Mouse (Mus musculus): ENCODE results near the gene Dctn3. TPM values are rescaled to one million over a fixed set of nuclear protein-coding genes. Genes with fewer than 3 reads are reported as not detected.
A peak's percentile ranks its signal among the peaks of the same experiment; 100 is the strongest.

Dctn3 gene
- polyA plus RNA-seq, 1 experiment from 2014 or later = 64.1 TPM

DNA sequence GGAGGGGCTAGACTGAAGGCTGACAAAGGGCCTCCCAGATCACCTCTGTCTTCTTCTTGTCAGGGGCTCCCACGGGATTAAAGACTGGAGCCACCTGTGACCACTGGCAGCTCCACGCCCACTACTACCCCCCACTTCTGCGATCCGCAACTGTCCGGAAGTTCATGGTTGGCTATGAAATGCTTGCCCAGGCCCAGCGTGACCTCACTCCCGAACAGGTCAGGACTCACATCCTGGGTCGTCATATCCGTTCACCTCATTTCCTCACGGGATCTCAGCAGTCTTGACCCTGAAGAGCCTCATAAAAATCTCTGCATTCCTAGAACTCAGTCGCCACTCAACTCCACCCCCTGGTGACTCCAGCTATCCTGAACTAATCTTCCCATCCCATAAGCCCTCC is 35.1 kb upstream of the Dctn3 start:
- Histone ChIP-seq H3K36me3 (replicated peaks) (peaks cover 24% of the 10 kb centered on the region), H3K4me3 (replicated peaks) (no peak overlapping the region), H3K27me3 (no peaks in the 10 kb centered on the region), H3K9ac (no peak overlapping the region), H3K27ac (replicated peaks) (peak overlapping the region; percentile 84; the same call in 1 of the 2 replicates), H3K9me3 (replicated peaks) (no peaks in the 10 kb centered on the region), H3K4me1 (replicated peaks) (peaks cover 72% of the 10 kb centered on the region), H3K4me2 (no peak overlapping the region)
- ATAC-seq (ENCODE audit: insufficient read depth) = no peak
- WGBS (ENCODE audit: insufficient replicate concordance) = 77% methylated on average over 11 of the region's 11 CpGs

DNA sequence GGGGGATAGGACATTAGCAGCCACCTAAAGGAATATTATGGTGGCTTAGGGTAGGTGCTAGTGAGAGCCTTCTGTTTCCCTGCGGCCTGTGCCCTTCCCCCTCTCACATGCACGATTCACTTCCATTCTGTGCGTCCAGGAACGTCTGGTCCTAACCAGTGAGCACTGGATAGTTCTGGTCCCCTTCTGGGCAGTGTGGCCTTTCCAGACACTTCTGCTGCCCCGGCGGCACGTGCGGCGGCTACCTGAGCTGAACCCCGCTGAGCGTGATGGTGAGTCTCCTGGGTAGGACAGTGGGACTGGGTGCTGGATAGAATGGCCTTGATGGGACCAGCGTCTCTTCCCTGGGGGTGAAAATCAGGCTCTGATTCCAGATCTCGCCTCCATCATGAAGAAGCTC is 34.4 kb upstream of the Dctn3 start:
- Histone ChIP-seq H3K4me1 (replicated peaks) (peaks cover 66% of the 10 kb centered on the region), H3K36me3 (replicated peaks) (peaks cover 24% of the 10 kb centered on the region), H3K4me2 (no peak overlapping the region), H3K9me3 (replicated peaks) (no peaks in the 10 kb centered on the region), H3K9ac (no peak overlapping the region), H3K4me3 (replicated peaks) (no peak overlapping the region), H3K27ac (replicated peaks) (no peak overlapping the region), H3K27me3 (no peaks in the 10 kb centered on the region)
- 85% methylated on average over 13 of the region's 13 CpGs for WGBS (ENCODE audit: insufficient replicate concordance)
- ATAC-seq (ENCODE audit: insufficient read depth) = no peak

DNA sequence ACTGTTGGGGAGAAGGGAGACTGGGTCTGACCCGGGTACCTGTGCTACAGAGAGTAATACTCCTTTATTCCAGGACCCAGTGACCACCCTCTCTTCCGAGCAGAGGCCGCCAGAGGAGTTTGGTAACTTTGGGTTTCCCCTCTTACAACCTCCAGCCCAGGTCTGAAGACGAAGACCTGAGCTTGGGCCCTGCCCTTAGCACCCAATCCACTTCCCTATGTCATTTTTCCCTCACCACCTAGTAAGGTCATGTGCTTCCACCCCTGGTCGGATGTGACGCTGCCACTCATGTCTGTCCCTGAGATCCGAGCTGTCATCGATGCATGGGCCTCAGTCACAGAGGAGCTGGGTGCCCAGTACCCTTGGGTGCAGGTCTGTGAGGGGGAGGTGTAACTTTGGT is 33.5 kb upstream of the Dctn3 start:
- H3K4me1 ChIP-seq (replicated peaks) = peaks cover 57% of the 10 kb centered on the region
- H3K4me2 ChIP-seq = peak overlapping the region; percentile 94
- no peaks in the 10 kb centered on the region for H3K9me3 ChIP-seq (replicated peaks)
- H3K36me3 ChIP-seq (replicated peaks) = peaks cover 24% of the 10 kb centered on the region
- H3K27ac ChIP-seq (replicated peaks) = 0 out of 2 replicates have a peak overlapping the region, but pooled peaks have one; percentile 90
- H3K4me3 ChIP-seq (replicated peaks) = peak overlapping the region; percentile 80
- peak overlapping the region; percentile 75 for H3K9ac ChIP-seq
- no peaks in the 10 kb centered on the region for H3K27me3 ChIP-seq
- no peak for ATAC-seq (ENCODE audit: insufficient read depth)
- WGBS (ENCODE audit: insufficient replicate concordance) = 69% methylated on average over 8 of the region's 8 CpGs

DNA sequence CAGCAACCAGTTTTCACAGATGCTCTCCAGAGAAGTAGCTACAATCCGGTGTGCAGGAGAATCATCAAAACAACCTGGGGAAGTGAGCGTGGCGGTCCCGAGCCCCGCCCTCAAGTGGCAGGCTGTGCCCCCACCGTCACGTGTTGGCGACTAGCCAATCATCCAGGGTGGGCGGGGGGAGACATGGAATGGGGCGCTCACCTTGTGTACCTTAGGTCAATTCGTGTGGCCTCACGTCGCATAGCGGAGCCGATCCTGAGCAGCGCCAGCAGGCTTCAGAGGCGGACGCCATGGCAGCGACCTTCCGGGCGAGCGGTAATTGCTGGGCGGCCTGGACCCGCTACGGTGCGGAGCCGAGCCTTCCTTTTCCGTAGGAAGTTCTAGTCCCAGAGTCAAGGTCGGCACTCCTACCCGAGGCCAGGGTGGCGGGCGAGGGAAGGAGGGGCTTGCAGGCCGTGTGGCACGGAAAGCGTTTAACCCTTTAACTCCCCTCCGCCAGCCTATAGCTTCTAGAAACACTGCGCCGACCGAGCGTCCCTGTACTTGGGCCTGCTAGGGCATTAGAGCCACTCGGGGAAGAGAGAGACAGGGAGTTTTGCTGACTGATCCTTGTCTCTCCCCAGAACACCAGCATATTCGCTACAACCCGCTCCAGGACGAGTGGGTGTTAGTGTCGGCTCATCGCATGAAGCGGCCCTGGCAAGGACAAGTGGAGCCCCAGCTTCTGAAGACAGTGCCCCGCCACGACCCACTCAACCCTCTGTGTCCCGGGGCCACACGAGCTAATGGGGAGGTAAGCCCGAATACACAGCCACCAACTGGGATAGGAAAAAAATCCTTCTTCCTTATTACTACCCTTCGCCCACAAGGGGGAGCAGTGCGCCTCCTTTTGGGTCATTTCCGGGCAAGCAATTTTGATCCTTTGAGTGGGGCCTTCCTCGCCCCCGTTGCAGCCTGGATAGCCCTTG is 32.7 kb upstream of the Dctn3 start, which contains the start of gene Sigmar1:
Gene Sigmar1, minus strand, starts transcription at position 820 of the 968 bp plus-strand sequence.
- H3K4me3 ChIP-seq (replicated peaks) = peak within 1 kb of the TSS; percentile 80

DNA sequence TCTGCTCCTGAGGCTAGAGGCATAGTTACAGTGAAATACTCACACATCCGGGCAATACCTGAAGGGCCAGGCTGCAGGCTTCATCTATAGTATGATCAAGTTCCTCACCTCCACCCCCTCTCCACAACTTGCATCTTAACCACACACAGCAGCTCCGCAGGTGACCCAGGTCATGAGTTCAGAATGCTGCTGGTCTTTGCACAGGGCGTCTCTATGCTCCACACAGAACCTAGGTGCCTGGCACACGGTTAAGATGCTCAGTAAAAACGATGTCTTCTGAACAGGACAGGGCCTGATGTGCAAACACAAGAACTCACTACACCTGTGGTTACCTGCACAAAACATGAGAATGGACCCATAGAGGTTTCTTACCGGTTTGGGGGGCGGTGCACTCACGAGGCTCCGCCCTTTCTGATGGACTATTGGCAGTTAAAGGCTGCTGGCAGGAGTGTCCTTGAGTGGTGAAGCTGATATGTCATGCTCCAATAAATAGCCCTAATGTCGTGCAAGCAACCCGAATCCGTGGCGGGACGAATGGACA is 31.9 kb upstream of the Dctn3 start, which contains the start of gene Galt:
Gene Galt, plus strand, starts transcription at position 432 of the 541 bp plus-strand sequence.
- Histone ChIP-seq H3K4me2 (peak within 1 kb of the TSS; percentile 94), H3K4me3 (replicated peaks) (peak within 1 kb of the TSS; percentile 80), H3K4me1 (replicated peaks) (peaks cover 41% of the 10 kb centered on the region), H3K9me3 (replicated peaks) (no peaks in the 10 kb centered on the region), H3K9ac (peak within 1 kb of the TSS; percentile 75), H3K36me3 (replicated peaks) (peaks cover 24% of the 10 kb centered on the region), H3K27me3 (no peaks in the 10 kb centered on the region), H3K27ac (replicated peaks) (peak within 1 kb of the TSS; percentile 90)
- 16% methylated on average over 14 of the region's 14 CpGs for WGBS (ENCODE audit: insufficient replicate concordance)
- ATAC-seq (ENCODE audit: insufficient read depth) = peak; percentile 62

More for the DNA sequence above, 32.7 kb upstream of the Dctn3 start, which contains the start of gene Sigmar1:
- H3K27me3 ChIP-seq = no peaks in the 10 kb centered on the region
- H3K4me1 ChIP-seq (replicated peaks) = peaks cover 49% of the 10 kb centered on the region
- peak; percentile 75 for ATAC-seq (ENCODE audit: insufficient read depth)
- H3K9me3 ChIP-seq (replicated peaks) = no peaks in the 10 kb centered on the region
- H3K9ac ChIP-seq = peak within 1 kb of the TSS; percentile 75
- peaks cover 24% of the 10 kb centered on the region for H3K36me3 ChIP-seq (replicated peaks)
- H3K4me2 ChIP-seq = peak within 1 kb of the TSS; percentile 94
- under 1% methylated on average over 57 of the region's 57 CpGs for WGBS (ENCODE audit: insufficient replicate concordance)
- H3K27ac ChIP-seq (replicated peaks) = peak within 1 kb of the TSS; percentile 90

DNA sequence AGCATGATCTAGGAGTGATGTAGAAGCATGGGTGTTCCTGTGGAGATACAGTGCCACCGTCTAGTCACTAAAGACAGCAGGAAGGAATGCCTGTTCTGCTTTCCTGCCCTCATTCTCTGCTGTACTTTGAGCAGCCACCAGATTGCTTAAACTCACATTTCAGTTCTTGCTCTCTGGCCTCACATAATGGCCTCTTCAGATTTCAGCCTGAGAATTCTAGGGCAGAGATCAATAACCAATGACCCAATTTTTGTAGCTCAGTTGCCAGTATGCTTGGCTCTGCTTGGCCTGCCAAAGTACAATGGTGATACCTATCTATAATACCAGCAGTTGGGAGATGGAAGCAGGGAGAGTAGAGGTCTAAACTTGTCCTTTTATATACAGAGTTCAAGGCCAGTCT is 22.1 kb upstream of the Dctn3 start:
- peaks cover 18% of the 10 kb centered on the region for H3K4me1 ChIP-seq (replicated peaks)
- H3K27ac ChIP-seq (replicated peaks) = no peak overlapping the region
- no peaks in the 10 kb centered on the region for H3K36me3 ChIP-seq (replicated peaks)
- WGBS (ENCODE audit: insufficient replicate concordance) = 53% methylated on average over 1 of the region's 1 CpGs
- no peak overlapping the region for H3K4me2 ChIP-seq
- H3K9ac ChIP-seq = no peak overlapping the region
- no peaks in the 10 kb centered on the region for H3K27me3 ChIP-seq
- 0 out of 2 replicates have a peak, but pooled peaks cover 5% of the 10 kb centered on the region for H3K9me3 ChIP-seq (replicated peaks)
- no peak overlapping the region for H3K4me3 ChIP-seq (replicated peaks)
- ATAC-seq (ENCODE audit: insufficient read depth) = no peak

DNA sequence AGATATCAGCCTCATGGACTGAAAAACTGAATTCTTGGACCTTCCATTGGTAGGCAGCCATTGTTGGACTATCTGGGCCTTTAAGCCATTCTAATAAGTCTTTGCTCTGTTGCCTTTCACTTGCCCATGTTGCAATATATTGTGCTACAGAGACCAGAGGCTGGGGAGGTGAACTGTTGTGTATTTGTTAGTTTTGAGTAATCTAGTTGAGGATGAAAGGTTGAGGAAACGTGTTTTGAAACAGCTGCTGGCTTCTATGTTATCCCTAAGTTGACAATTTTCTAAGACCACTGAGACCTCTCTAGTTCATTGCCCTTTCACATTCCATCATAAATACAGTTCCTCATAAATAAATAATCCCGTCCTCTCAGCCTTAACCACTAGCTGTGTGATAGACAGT is 21.2 kb upstream of the Dctn3 start:
- no peaks in the 10 kb centered on the region for H3K36me3 ChIP-seq (replicated peaks)
- peaks cover 27% of the 10 kb centered on the region for H3K4me1 ChIP-seq (replicated peaks)
- no peak overlapping the region for H3K4me3 ChIP-seq (replicated peaks)
- no peak overlapping the region for H3K27ac ChIP-seq (replicated peaks)
- no peak overlapping the region for H3K4me2 ChIP-seq
- H3K9me3 ChIP-seq (replicated peaks) = 0 out of 2 replicates have a peak, but pooled peaks cover 5% of the 10 kb centered on the region
- WGBS (ENCODE audit: insufficient replicate concordance) = 51% methylated on average over 2 of the region's 2 CpGs
- ATAC-seq (ENCODE audit: insufficient read depth) = no peak
- no peak overlapping the region for H3K9ac ChIP-seq
- no peaks in the 10 kb centered on the region for H3K27me3 ChIP-seq

DNA sequence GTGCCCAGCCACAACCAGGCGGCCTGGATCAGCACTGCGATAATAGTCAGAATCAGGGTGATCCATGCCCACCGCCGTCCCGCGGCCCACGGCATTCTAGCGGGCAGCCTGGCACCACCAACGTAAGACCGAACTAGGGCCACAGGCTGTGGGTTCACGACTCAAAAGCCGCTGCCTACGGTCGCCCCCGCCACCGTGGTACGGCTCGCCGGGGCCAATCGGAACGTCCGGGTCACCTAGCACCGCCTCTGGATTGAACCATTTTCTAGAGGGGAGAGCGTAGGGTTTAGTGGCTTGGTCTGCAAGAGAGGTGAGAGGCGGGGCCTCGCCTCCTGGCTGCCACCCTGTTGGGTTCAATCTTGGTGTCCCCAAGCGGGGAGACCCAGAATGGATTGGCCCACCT is 18.2 kb upstream of the Dctn3 start:
- H3K27me3 ChIP-seq = no peaks in the 10 kb centered on the region
- peak; percentile 91 for ATAC-seq (ENCODE audit: insufficient read depth)
- 0 out of 2 replicates have a peak, but pooled peaks cover 5% of the 10 kb centered on the region for H3K36me3 ChIP-seq (replicated peaks)
- peaks cover 27% of the 10 kb centered on the region for H3K4me1 ChIP-seq (replicated peaks)
- peak overlapping the region; percentile 78 for H3K27ac ChIP-seq (replicated peaks)
- 0 out of 2 replicates have a peak, but pooled peaks cover under 1% of the 10 kb centered on the region for H3K9me3 ChIP-seq (replicated peaks)
- H3K4me2 ChIP-seq = peak overlapping the region; percentile 91
- H3K9ac ChIP-seq = peak overlapping the region; percentile 68
- WGBS (ENCODE audit: insufficient replicate concordance) = under 1% methylated on average over 27 of the region's 27 CpGs
- H3K4me3 ChIP-seq (replicated peaks) = peak overlapping the region; percentile 68

DNA sequence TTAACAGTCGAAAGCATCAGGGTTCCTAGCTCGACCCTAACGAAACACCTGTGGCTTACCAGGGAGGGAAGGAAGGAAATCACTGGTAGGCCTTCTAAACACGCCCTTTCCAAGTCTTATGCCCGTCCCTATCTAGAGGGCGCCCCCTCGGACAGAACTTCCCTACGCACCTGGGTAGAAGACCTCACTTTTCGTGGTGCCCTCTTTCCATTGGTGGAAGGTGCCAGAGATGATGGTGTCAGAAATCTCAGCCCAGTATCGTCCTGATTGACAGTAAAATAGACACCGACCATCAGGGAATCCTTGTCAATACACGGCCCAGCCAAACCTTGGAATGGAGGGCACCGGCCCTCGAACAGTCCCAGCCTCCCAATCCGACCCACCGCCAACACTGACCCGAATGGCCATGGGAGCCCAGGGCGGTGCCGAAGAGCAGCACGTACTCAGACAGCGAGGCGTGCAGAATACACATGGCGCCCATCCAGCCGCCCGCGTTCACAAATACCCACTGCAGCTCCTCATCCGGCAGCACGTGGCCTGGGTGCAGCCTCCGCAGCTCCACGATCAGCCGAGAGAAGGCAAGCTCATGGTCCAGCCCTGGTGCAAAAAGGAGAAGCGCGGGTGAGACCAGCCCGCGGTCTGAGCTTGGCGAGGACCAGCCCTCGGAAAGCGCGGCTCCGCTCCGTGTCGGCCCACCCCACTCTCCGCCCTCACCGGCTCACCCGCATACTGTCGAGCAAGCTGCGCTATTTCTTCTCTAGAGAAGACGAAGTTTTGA is 17.6 kb upstream of the Dctn3 start:
- Histone ChIP-seq H3K9ac (peak overlapping the region; percentile 68), H3K36me3 (replicated peaks) (0 out of 2 replicates have a peak, but pooled peaks cover 5% of the 10 kb centered on the region), H3K9me3 (replicated peaks) (no peaks in the 10 kb centered on the region), H3K4me1 (replicated peaks) (peaks cover 27% of the 10 kb centered on the region), H3K4me3 (replicated peaks) (peak overlapping the region; percentile 68), H3K27ac (replicated peaks) (peak overlapping the region; percentile 78), H3K4me2 (peak overlapping the region; percentile 91), H3K27me3 (no peaks in the 10 kb centered on the region)
- peak; percentile 83 for ATAC-seq (ENCODE audit: insufficient read depth)
- under 1% methylated on average over 48 of the region's 48 CpGs for WGBS (ENCODE audit: insufficient replicate concordance)

DNA sequence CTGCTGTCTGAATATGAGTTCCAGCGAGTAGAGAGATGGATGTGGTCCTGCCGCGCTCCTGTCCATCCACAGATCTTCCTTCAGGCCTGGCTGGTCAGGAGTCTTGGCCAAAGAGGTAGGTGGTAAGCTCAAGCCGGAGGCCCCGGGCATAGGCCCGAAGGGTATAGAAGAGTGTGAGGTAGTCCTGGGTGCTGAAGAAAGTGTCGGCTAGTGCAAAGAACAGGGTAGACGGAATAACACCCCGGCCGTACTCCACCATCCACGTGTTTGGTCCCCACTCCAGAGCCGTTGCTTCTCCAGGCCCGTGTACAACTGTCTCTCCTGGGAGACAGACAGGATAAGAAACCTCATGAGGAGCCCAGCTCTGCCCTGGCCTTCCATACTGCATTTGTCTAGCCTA is 16.3 kb upstream of the Dctn3 start:
- WGBS (ENCODE audit: insufficient replicate concordance) = 84% methylated on average over 13 of the region's 13 CpGs
- peaks cover 27% of the 10 kb centered on the region for H3K4me1 ChIP-seq (replicated peaks)
- no peaks in the 10 kb centered on the region for H3K9me3 ChIP-seq (replicated peaks)
- no peak overlapping the region for H3K4me3 ChIP-seq (replicated peaks)
- no peak for ATAC-seq (ENCODE audit: insufficient read depth)
- H3K27me3 ChIP-seq = peaks cover 7% of the 10 kb centered on the region
- no peak overlapping the region for H3K9ac ChIP-seq
- H3K27ac ChIP-seq (replicated peaks) = no peak overlapping the region
- H3K36me3 ChIP-seq (replicated peaks) = 0 out of 2 replicates have a peak, but pooled peaks cover 5% of the 10 kb centered on the region
- no peak overlapping the region for H3K4me2 ChIP-seq

All from liver, embryonic 15.5 days (tissue).